Comparison of ENCODE assay signal across 20 mouse cellular contexts in genomic region chr14:79295579-79295978, GRCm38 (mm10). TPM values are rescaled to one million over a fixed set of nuclear protein-coding genes. Genes with fewer than 3 reads are reported as not detected.
A peak's percentile ranks its signal among the peaks of the same experiment; 100 is the strongest.
DNase-seq lines count a peak whose midpoint lies in the region; ATAC-seq and TF ChIP-seq lines count a peak whose summit lies in the region.
"Had no signal": no experiment of that assay in that cellular context is flagged by ENCODE, and none has a peak within 500 bp of the region (broad histone marks: within the 10 kb centered on the region; RNA-seq: fewer than 3 reads in every experiment).

No protein-coding gene starts in this region.

- ATAC-seq in forebrain, embryonic 13.5 days = no peak
- no peak for ATAC-seq in forebrain, postnatal 0 days
- ATAC-seq in lung, postnatal 0 days = no peak
- peak; percentile 15 for ATAC-seq in liver, embryonic 13.5 days (ENCODE audit: low read depth)

- H3K9ac ChIP-seq in forebrain, embryonic 13.5 days = no peak overlapping the region
- no peak overlapping the region for H3K9ac ChIP-seq in forebrain, postnatal 0 days
- H3K9ac ChIP-seq in lung, postnatal 0 days (replicated peaks; ENCODE audit: low read depth) = no peak overlapping the region
- peak overlapping the region; percentile 77 for H3K9ac ChIP-seq in liver, embryonic 13.5 days
- H3K9ac ChIP-seq: embryonic facial prominence, embryonic 15.5 days had no signal

- peak overlapping the region; percentile 29; the same call in 1 of the 2 replicates for H3K4me2 ChIP-seq in forebrain, embryonic 13.5 days
- no peak overlapping the region for H3K4me2 ChIP-seq in forebrain, postnatal 0 days (ENCODE audit: low read depth)
- peak overlapping the region; percentile 1; the same call in 1 of the 2 replicates for H3K4me2 ChIP-seq in lung, postnatal 0 days (replicated peaks; ENCODE audit: low read depth, low read length)
- H3K4me2 ChIP-seq in liver, embryonic 13.5 days = peak overlapping the region; percentile 86
- H3K4me2 ChIP-seq: embryonic facial prominence, embryonic 15.5 days had no signal

- H3K4me1 ChIP-seq in forebrain, embryonic 13.5 days = peaks cover 74% of the 10 kb centered on the region
- no peaks in the 10 kb centered on the region for H3K4me1 ChIP-seq in forebrain, postnatal 0 days (ENCODE audit: insufficient read depth)
- peaks cover 9% of the 10 kb centered on the region; the same call in 1 of the 2 replicates for H3K4me1 ChIP-seq in lung, postnatal 0 days (ENCODE audit: insufficient read depth, low read depth, low read length)
- peaks cover 32% of the 10 kb centered on the region for H3K4me1 ChIP-seq in brown adipose tissue, adult 24 weeks (ENCODE audit: control insufficient read depth, insufficient read depth, insufficient read length, low read length)
- H3K4me1 ChIP-seq in liver, embryonic 13.5 days (replicated peaks) = peaks cover 89% of the 10 kb centered on the region

- TF ChIP-seq EP300 in lung, postnatal 0 days (IDR thresholded peaks at IDR 0.05) = no peak

- H3K36me3 ChIP-seq in forebrain, embryonic 13.5 days (ENCODE audit: poor library complexity, severe bottlenecking) = no peaks in the 10 kb centered on the region
- H3K36me3 ChIP-seq in forebrain, postnatal 0 days (ENCODE audit: insufficient read depth) = no peaks in the 10 kb centered on the region
- peaks cover 9% of the 10 kb centered on the region; the same call in 1 of the 2 replicates for H3K36me3 ChIP-seq in lung, postnatal 0 days (ENCODE audit: insufficient read depth, low read length)
- peaks cover 74% of the 10 kb centered on the region for H3K36me3 ChIP-seq in liver, embryonic 13.5 days
- H3K36me3 ChIP-seq: embryonic facial prominence, embryonic 15.5 days had no signal

- no peaks in the 10 kb centered on the region for H3K27me3 ChIP-seq in forebrain, embryonic 13.5 days
- H3K27me3 ChIP-seq in forebrain, postnatal 0 days (ENCODE audit: insufficient read depth, low read length) = no peaks in the 10 kb centered on the region
- no peaks in the 10 kb centered on the region for H3K27me3 ChIP-seq in lung, postnatal 0 days (replicated peaks; ENCODE audit: insufficient read depth, low read length)
- no peaks in the 10 kb centered on the region for H3K27me3 ChIP-seq in liver, embryonic 13.5 days
- H3K27me3 ChIP-seq: embryonic facial prominence, embryonic 15.5 days had no signal

- no peak for DNase-seq in forebrain, postnatal 0 days
- DNase-seq in lung, postnatal 0 days (ENCODE audit: low spot score) = peak; percentile 15
- DNase-seq in lung, postnatal 25 days (ENCODE audit: low spot score) = no peak
- DNase-seq in liver, embryonic 13.5 days = no peak
- DNase-seq in cerebellum, postnatal 14 days = no peak
- no peak for DNase-seq in spleen, postnatal 4 days (ENCODE audit: low spot score in 2 of 2)
- DNase-seq: adrenal gland, postnatal 25 days; heart, postnatal 36 days; lung, adult 18-20 months; spleen, adult 18-20 months had no signal

- 83% methylated on average over 9 of the region's 9 CpGs for WGBS in forebrain, embryonic 13.5 days
- WGBS in forebrain, postnatal 0 days = 79% methylated on average over 9 of the region's 9 CpGs
- 69% methylated on average over 9 of the region's 9 CpGs for WGBS in lung, postnatal 0 days
- 55% methylated on average over 9 of the region's 9 CpGs for WGBS in liver, embryonic 13.5 days (ENCODE audit: insufficient replicate concordance)

- no peak overlapping the region for H3K4me3 ChIP-seq in forebrain, embryonic 13.5 days
- H3K4me3 ChIP-seq in forebrain, postnatal 0 days (ENCODE audit: low read depth, low read length) = no peak overlapping the region
- H3K4me3 ChIP-seq in lung, postnatal 0 days (ENCODE audit: low read depth, low read length) = no peak overlapping the region
- peak overlapping the region; percentile 54 for H3K4me3 ChIP-seq in brown adipose tissue, adult 24 weeks (ENCODE audit: insufficient read depth, low read depth, low read length)
- peak overlapping the region; percentile 93 for H3K4me3 ChIP-seq in liver, embryonic 13.5 days (replicated peaks)
- H3K4me3 ChIP-seq: embryonic facial prominence, embryonic 15.5 days; myocyte had no signal

- no peaks in the 10 kb centered on the region for H3K9me3 ChIP-seq in forebrain, embryonic 13.5 days (replicated peaks)
- no peaks in the 10 kb centered on the region for H3K9me3 ChIP-seq in forebrain, postnatal 0 days (ENCODE audit: low read length)
- no peaks in the 10 kb centered on the region for H3K9me3 ChIP-seq in lung, postnatal 0 days (ENCODE audit: low read length)
- no peaks in the 10 kb centered on the region for H3K9me3 ChIP-seq in liver, embryonic 13.5 days (replicated peaks)
- H3K9me3 ChIP-seq: embryonic facial prominence, embryonic 15.5 days had no signal

- no peak for TF ChIP-seq CTCF in forebrain, postnatal 0 days (IDR thresholded peaks at IDR 0.05; ENCODE audit: low read depth)
- no peak for TF ChIP-seq CTCF in lung, postnatal 0 days (IDR thresholded peaks at IDR 0.05)

- no peak overlapping the region for H3K27ac ChIP-seq in forebrain, embryonic 13.5 days
- no peak overlapping the region for H3K27ac ChIP-seq in forebrain, postnatal 0 days (ENCODE audit: low read depth, low read length)
- H3K27ac ChIP-seq in lung, postnatal 0 days (ENCODE audit: low read length) = peak overlapping the region; percentile 32; the same call in 1 of the 2 replicates
- H3K27ac ChIP-seq in brown adipose tissue, adult 24 weeks (replicated peaks; ENCODE audit: low read depth, low read length) = peak overlapping the region; percentile 71
- peak overlapping the region; percentile 96 for H3K27ac ChIP-seq in liver, embryonic 13.5 days
- H3K27ac ChIP-seq: embryonic facial prominence, embryonic 15.5 days had no signal

RNA-seq across cellular contexts. Expression of gene Rgcc, which starts 5.9 kb away (rescaled TPM):
- polyA plus RNA-seq in forebrain, embryonic 13.5 days (2015; fragmentation: Nextera tagmentation; extraction: Ambion mirVana) = 78.3 and 106 TPM in 2 replicates
- 33.3 and 55.5 TPM in 2 replicates for total RNA-seq in forebrain, postnatal 0 days (2014; rRNA removed)
- 31.2 and 33.9 TPM in 2 replicates for polyA plus RNA-seq in forebrain, postnatal 0 days (2015; fragmentation: Nextera tagmentation; extraction: Ambion mirVana)
- polyA plus RNA-seq in lung, postnatal 0 days (2015; fragmentation: Nextera tagmentation; extraction: Ambion mirVana) = 357 and 645 TPM in 2 replicates
- polyA plus RNA-seq in brown adipose tissue, adult 24 weeks (2012; ENCODE audit: insufficient read depth, insufficient read length, missing spikeins) = 325 and 446 TPM in 2 replicates
- polyA plus RNA-seq in liver, embryonic 13.5 days (2015; fragmentation: Nextera tagmentation; extraction: Ambion mirVana) = 306 and 322 TPM in 2 replicates

RNA-seq across cellular contexts. Expression of gene Zfp957, which starts 48.4 kb away (rescaled TPM):
- not detected in 2 replicates for polyA plus RNA-seq in forebrain, embryonic 13.5 days (2015; fragmentation: Nextera tagmentation; extraction: Ambion mirVana)
- not detected in 2 replicates for total RNA-seq in forebrain, postnatal 0 days (2014; rRNA removed)
- polyA plus RNA-seq in forebrain, postnatal 0 days (2015; fragmentation: Nextera tagmentation; extraction: Ambion mirVana) = not detected in 2 replicates
- not detected in 2 replicates for polyA plus RNA-seq in lung, postnatal 0 days (2015; fragmentation: Nextera tagmentation; extraction: Ambion mirVana)
- not detected in 2 replicates for polyA plus RNA-seq in brown adipose tissue, adult 24 weeks (2012; ENCODE audit: insufficient read depth, insufficient read length, missing spikeins)
- not detected in 2 replicates for polyA plus RNA-seq in liver, embryonic 13.5 days (2015; fragmentation: Nextera tagmentation; extraction: Ambion mirVana)
- total RNA-seq: adrenal gland, postnatal 25 days; gastrocnemius, adult 18-20 months; heart, postnatal 36 days; left cerebral cortex, postnatal 10 days; megakaryocyte-erythroid progenitor cell, adult 5-6 weeks had no signal
- polyA plus RNA-seq: C2C12; embryonic facial prominence, embryonic 15.5 days; intestine, embryonic 14.5 days; kidney, embryonic 16.5 days; myocyte had no signal

Comparison
In these comparisons a context has a peak if more than half of its experiments do, and no peak if none do; other contexts are left out.
1. H3K27ac ChIP-seq: peak in lung, postnatal 0 days (single experiment), brown adipose tissue, adult 24 weeks (single experiment) and liver, embryonic 13.5 days (single experiment); none in forebrain, embryonic 13.5 days (single experiment) and forebrain, postnatal 0 days (single experiment).
2. H3K4me3 ChIP-seq: peak in brown adipose tissue, adult 24 weeks (single experiment) and liver, embryonic 13.5 days (single experiment); none in forebrain, embryonic 13.5 days (single experiment), forebrain, postnatal 0 days (single experiment) and lung, postnatal 0 days (single experiment).